Mouse (Mus musculus) megakaryocyte, embryonic 14.5 days (primary cell): ENCODE data around the gene Eefsec.

Source experiments
- FLI1 ChIP-seq: IDR thresholded peaks from 2 replicates; pipeline ENCODE4 v1.6.1; 2012; ENCODE audit warnings: low read length, inconsistent platforms, mixed read lengths
- GATA1 ChIP-seq: IDR thresholded peaks from 3 replicates; pipeline ENCODE4 v1.6.1; 2012; ENCODE audit warnings: mixed read lengths, low read length, inconsistent platforms, borderline replicate concordance

DNA sequence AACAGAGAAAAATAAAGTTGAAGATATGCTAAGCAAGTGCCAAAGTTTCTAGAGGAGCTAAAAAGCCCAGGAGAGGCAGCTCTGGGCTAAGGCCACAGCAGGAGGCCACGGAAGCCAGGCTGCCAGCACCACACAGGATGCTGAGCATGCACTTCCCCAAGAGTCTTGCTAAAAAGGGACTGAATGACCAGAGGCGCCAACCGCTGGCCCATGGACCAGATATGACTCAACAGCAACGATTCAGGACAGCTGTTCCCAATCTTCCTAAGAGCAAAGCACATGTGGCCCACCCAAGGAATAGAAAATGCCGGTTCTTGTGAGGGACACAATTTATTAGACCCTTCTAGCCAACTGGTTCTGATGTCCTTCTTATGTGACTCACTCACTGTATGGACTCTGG, 57.4 kb downstream of the Eefsec start:
- TF ChIP-seq GATA1 (no peak), FLI1 (no peak)
